Mouse (Mus musculus): ENCODE data around the gene Fndc3b.
"Not testable (repeated sequence)": the region's sequence is repeated elsewhere in the genome, so short reads cannot be mapped to it uniquely, and the experiment has no call there.

Fndc3b gene

DNA sequence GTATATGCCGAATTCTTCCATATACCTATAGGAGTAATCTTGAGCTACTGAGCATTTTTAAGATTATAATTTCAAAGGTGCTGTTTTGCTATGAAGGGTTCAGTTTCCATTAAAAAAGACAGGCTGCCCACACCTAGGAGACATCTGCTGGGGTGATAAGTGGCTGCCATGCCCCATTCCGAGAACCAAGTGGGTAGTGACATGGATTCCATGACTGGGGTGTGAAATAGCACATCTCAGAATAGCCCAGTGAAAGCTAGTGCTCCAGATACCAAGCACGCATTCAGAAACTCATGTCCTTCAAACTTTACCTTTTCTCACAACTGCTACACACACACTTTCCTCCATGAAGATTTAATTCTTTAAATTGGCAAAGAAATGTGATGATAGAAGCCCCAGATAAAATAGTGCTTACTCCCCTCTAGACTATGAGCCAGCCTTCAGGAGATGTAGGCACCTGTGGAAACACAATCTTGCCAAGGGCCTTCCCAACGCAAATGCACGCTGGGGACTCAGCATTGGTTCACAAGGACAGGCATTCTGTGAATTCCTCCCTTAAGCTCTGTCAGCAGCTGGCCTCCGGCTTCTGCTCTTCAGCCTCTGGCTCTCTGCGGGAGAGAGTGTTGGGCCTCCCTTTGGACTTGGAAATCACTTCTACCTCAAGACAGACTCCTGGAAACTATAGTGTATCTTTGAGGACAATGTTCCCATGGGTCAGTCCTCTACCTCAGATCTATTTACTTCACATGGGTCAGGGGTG, 207.6 kb downstream of the Fndc3b start:
- DNase-seq (ENCODE audit: low spot score in 2 of 2) = no peak

DNA sequence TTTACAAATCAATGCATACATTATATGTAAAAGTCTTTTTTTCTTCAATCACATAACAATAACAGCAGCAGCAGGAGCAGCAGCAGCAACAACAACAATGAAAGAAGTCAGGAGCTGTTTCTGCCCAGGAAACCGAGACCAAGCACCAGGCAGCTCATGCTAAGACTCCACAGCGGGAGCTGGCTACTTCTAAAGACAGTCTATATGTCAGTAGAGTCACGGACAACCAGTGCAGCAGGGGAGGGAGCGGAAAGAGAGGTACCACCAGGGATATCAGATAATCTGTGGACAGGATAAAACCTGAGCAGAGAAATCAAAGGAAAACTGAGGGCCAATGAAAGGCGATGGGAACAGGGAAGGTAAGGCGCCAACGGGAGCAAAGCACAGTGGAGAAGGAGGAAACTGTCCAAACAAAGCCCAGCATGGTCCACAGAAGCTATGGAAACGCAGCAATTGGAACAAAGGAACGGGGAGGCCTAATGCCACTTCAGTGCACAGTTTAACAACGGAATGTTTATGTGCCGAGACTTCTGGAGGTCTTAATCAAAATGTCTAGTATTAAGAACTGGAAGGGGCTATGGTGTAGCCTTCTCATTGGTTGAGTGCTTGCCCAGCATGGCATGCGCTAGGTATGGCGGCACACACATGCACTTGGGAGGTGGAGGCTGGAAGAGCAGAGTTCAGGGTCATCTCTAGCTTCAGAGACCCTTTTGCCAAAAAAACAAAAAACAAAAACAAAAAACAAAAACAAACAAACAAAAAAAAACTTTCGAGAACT, 215.6 kb downstream of the Fndc3b start:
- no peak for DNase-seq (ENCODE audit: low spot score in 2 of 2)

DNA sequence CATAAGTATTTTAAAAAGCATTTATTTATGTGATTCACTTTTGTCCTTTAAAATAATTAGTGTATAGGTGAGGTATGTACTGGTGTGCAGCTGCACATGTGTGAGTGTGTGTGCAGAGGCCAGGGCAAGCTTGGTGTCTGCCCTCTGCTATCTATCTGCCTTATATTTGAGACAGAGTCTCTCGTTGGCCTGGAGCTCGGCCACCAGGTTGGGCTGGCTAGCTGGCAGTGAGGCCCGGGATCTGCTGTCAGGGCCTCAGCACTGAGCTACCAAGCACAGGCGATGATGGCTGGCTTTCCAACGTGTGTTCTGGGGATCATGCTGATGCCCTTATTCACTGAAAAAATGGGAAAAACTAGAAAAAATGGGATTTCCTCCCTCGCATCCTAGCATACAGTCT, 216.4 kb downstream of the Fndc3b start:
- no peak for DNase-seq (ENCODE audit: low spot score in 2 of 2)

DNA sequence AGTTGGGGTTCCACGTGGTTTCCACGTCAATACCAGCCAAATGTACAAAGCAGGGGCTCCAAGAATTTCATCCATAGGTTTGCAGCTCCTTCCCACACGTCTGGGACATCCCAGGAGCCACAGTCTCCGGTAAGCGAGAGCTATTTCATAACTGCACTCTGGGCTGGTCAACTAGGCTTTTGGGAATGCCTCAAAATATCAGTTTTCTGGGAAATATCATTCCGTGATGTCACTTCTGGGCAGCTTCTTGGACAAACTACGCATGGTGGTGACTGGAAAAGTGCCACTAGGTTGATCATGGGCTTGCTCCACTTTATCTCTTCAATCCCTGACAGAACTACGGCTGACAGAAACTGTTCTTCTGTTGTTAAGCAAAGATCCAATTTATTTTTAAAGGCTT, 217.0 kb downstream of the Fndc3b start:
- DNase-seq (ENCODE audit: low spot score in 2 of 2) = no peak

DNA sequence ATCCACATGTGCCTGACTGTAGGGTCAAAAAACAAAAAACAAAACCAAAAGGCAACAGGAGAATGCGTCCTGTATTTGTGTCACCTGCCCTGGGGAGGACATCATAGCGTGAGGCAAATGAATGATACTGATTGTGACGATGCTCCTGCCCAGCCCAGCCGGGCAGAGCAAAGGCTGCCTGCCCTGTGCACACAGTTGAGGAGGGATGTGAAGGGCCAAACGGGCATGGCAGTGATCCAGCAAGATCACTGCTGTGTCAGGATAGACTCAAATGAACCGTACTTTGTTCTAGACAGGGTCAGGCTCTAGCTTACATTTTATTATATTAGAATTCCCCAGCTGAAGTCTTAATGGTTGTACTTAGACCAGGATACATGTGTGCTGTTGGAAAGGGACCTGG, 219.3 kb downstream of the Fndc3b start:
- DNase-seq (ENCODE audit: low spot score in 2 of 2) = no peak

DNA sequence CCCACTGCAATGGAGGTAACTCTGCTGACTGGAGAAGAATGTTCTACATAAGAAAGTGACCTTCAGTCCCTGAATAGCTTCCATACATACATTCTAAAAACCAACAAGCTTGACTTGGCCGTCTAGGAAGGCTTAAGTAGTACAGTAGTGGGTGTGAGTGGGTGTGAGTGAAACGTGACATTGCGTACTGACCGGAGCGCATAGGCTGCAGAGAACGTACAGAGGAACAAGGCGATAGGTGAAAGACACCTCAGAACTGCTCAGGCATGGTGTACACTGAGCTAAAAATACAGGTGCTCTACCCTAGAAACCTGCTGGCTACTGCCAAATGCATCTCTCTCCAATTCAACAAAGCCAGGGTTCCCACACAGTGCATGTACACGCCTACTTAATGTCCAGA, 219.7 kb downstream of the Fndc3b start:
- no peak for DNase-seq (ENCODE audit: low spot score in 2 of 2)

DNA sequence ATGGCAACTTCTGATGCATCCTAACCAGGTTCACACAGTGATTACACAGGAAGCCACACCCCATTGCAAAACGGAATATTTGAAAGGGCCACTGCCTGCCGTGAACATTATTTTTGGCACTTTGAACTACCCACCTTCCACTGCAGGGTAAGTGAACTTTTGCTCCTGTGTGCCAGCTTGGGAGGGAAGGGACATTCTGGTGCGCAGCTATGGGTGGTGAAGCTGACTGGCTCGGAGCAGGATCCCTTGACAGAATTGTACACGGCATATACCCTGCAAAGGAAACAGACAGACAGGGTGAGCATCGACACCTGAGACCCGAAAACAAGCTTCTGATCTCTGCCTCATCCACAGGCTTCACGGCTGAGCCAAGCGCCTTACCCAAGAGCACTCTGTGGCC, 220.2 kb downstream of the Fndc3b start:
- DNase-seq (ENCODE audit: low spot score in 2 of 2) = no peak

DNA sequence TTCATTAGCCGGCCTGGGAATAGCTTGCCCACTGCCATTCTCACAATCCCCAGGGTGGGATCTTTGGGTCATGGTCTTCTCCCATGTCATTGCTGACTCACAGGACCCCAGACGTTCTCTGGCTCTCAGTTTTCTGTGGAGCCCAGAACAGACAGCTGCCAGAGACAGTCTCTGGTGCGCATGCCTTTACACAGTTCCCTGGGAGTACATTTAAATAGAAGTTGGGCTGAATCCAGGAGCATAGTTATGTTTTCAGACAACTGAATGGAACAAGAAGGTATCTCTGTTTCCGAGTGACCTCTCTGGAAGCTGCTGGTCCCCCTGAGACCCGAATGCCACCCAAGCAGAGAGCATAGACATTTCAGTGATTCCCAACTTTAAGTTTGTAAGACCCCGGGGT, 221.6 kb downstream of the Fndc3b start:
- no peak for DNase-seq (ENCODE audit: low spot score in 2 of 2)

DNA sequence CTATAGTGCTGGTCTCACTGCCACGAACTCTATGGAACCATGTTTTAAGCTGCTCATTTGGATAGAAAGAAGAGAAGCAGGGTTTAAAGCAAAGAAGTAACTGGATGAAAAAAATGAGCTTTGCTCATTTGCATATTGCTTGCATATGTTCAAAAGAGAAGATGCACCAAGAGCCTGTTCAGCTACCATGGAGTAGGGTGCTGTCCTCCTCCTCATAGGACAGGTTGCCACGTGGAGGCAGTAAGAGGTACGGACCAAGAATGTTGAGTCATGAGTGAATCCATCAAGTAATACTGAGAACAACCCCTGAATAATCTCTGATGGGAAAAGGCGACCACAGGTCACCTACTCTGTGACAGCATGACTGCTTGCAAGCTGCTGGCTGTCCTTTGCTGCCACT, 226.0 kb downstream of the Fndc3b start:
- no peak for DNase-seq (ENCODE audit: low spot score in 2 of 2)

DNA sequence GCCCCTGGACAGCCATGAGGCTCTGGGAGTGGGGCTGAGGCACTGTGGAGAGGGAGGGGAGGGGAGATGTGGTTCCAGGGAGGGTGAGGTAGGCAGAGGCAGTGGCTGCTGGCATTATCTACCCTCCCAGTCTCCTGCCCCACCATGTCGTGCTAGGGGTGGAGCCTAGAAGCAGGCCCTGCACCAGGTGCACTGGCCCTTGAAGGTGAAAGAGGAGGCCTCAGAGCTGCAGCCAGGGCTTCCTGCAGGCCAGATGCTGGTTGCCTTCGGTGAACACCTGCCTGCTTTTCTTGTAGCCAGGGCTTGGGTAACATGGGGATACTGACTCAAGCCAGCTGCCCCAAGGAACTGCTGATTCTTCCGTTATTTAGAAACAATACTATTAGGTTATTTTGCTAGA, 226.4 kb downstream of the Fndc3b start:
- no peak for DNase-seq (ENCODE audit: low spot score in 2 of 2)

DNA sequence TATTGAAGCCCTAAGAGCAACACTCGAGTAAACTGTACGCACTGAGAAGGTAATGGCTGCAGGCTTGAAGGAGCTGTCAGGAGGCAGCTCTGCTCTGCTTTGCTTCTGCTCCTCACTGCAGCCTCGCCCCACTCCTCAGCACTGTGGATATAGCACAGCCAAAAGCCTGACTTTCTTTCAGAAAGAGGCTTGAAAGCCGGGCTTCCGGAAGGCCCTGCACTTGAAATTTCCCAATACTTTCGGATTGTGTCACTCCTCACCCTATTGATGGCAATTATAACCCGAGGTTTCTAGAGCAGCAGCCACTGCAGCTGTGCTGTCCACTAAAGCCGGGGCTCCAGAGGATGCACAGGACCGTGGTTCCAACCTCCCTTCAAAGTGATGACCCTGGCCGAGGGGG, 227.3 kb downstream of the Fndc3b start:
- no peak for DNase-seq (ENCODE audit: low spot score in 2 of 2)

DNA sequence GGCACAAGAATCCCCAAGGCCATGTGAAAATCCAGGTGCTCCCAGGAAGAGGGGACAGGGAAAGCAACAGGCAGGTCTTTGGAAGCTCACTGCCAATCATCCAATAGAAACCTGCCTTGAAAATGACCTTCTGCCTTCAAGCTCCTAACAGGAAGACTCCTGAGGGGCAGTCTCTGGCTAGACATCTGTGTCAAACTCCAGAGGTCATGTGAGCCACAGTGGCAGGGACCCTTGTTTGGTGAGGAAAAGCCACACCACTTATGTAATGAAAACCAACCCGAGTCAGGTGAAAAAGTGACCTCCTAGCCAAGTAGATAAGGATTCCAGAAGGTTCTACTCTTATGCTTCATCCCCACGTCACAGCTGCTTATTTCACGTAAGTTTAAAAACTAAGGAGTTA, 227.8 kb downstream of the Fndc3b start:
- no peak for DNase-seq (ENCODE audit: low spot score in 2 of 2)

DNA sequence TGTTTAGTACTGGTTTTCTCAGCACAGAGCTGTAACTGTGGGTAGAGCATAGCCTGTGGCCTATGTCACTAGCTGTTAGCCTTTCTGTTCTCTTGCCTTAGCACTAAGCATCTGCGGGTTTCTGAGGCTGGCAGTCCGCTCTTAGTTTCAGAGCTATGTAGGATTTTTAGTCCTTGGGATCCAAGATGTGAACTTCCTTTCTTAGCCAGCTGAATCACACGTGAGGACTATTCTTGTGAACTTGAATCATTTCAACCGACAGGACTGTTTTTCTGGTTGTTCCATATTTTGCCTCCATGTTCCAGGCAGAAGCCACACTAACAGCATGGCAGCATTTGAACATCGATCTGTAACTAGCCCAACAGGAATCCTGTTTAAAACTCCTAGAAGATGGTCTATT, 229.4 kb downstream of the Fndc3b start:
- DNase-seq (ENCODE audit: low spot score in 2 of 2) = no peak

DNA sequence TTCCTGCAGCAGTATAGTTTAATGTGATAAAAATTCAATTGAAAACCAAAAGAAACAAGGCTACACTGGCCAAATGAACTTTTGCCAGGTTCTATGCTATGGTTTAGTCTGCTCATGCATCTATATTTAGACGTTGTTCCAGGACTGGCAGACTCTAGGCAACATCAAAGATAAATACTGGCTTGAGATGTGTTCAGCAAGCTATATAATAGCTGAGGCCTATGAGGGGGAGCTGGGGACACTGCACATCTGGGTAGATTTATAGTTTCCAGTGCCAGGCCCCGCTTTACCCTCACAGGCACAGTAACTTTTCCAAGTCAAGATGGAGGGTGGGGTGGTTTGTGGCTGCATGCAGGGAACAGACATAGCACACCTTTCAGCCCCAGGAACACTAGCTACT, 231.7 kb downstream of the Fndc3b start:
- DNase-seq (ENCODE audit: low spot score in 2 of 2) = no peak

DNA sequence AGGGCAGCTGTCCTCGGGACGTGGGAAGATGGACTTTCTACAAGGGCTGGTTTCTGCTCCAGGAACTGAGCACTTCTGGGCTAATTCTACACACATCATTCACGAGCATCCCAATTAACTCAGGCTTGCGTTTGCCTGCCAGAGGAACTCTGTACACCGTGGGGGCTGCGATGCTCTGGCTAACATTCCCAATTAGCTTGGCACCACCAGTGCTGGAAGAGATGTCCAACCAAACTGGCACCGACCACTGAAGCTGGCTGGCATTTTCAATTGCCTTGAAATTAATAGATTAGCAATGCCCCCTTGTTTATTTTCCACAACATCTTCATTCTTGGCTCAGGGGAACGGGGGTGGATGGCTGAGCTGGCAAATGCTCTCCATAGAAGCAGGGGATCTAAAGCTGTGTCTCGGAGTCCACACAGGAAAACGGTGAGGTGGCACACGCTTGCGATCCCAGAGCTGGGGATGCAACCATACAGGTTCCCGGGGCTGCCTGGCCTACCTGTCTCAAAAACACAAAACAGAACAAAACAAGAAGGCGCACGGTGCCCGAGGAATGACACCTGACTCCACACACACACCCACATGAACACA, 232.4 kb downstream of the Fndc3b start:
- no peak for DNase-seq (ENCODE audit: low spot score in 2 of 2)

DNA sequence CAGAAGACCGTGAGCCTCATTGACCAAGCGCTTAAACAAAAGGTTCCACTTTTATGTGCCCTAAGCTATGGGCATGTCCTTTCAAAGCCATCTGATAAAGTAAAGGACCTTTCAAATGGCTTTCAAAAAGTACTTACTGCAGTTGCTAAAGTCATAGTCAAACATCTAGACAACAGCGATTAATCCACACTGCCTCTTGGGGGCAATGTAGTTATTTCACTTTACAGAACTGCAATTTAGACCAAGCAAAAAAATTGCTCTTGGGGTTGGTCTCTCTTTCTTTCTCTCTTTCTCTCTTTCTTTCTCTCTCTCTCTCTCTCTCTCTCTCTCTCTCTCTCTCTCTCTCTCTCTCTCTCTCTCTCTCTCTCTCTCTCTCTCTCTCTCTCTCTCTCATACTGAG, 233.4 kb downstream of the Fndc3b start:
- DNase-seq (ENCODE audit: low spot score in 2 of 2) = not testable (repeated sequence)

DNA sequence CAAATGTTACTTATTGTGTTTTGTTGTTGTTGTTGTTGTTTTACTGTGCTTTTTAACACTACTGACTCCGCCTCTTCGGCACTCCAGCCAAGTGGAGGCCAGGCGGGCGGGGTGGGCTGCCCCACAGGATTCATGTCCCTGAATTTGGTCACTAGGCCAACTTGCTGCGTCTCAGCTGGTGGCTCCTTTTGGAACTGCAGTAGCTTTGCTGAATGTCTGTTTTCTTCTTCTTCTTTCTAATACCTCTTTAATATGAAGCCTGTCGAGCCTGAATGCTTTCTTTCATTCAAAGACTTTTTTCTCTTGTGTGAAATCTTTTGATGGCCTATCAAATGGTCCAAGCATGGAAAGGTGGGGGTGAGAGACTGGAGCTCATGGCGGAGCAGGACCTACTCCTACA, 235.2 kb downstream of the Fndc3b start:
- DNase-seq (ENCODE audit: low spot score in 2 of 2) = no peak

DNA sequence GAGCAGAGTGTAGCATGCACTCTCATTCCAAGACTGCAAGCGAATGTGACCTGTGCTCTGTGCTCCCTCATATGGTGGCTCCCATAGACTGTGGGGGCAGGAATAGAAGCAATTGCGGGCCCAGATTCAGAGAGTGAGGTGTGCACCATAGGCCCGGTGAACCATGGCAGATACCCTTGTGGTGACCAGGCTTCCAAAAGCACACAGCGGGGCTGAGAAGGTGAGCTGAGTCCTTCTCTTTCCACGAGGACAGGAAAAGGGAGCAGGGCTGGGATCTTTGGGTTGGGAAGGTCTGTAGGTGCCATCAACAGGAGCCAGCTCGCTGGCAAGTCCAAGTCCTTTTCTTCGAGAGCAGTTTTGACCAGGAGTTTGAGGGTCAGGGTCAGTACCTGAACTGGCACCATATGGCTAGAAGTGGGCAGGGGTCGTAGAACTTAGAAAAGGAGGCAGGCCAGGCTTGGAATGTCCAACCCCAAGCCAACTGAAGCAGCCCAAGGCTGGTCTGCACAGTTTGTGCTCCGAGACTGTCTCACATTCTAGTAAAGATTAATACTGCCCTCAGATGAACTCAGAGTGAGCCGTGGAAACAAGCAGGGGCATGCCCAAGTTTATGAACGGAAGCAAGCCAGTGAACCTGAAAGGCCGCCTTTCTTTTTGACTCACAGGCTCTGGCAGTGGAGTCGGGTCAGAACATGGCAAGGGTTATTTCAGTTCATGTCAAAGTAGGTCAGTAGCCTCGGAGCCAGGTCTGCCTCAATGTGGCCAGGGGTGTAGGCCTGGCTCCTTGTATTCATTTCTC, 237.1 kb downstream of the Fndc3b start:
- no peak for DNase-seq (ENCODE audit: low spot score in 2 of 2)

DNA sequence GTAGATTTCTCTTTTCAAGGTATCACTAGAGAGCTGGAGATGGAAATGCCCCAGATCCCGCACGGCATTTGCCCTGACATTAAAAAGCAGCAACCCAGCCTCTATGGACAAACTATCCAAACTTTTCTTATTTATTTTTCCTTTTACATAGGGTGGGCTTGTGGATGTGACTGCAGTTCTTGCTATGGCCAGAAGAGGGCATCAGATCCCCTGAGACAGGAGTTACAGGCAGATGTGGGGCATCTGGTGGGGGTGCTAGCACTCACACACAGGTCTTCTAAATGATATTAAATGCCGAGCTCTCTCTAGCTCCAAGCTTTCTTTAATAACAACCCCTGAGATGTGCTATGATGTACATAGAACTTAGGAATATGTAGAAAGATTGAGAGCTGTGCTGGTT, 238.3 kb downstream of the Fndc3b start:
- DNase-seq (ENCODE audit: low spot score in 2 of 2) = no peak

DNA sequence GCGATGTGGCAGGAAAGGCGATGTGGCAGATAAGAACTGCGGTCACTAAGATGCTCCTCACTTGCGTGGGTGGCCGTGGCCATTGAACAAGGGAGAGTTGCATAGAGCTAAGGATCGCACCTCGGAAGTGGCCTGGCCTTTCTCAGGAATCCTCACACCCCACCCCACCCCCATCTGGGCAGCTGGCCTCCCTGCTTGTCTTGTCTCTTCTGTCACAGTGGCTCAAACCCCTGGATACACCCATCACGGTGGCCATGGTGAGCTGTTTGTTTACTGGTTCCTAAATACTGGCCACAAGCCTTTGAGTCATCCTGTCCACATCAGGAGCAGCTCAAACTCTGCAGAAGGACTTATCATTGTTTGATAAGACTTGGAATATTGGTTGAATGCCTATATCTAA, 240.3 kb downstream of the Fndc3b start:
- no peak for DNase-seq (ENCODE audit: low spot score in 2 of 2)

DNA sequence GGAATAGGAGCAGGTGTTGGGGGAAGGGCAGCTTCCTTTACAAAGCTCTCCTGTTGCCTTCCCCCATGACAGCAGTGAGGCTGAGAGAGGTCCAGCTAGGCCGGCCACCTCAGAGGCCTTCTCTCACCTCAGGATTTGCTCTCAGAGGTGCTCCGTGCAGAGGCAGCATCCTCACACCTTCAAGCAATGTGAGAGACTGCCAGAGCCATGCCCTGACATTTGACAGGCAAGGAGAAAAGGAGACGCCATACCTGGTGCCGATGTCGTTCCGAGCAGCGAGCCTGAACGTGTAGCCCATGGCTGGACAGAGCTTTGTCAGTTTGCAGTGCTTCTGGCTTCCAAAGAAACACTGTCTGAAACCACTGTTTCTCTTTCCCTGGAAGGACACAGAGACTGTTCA, 241.1 kb downstream of the Fndc3b start:
- DNase-seq (ENCODE audit: low spot score in 2 of 2) = no peak

DNA sequence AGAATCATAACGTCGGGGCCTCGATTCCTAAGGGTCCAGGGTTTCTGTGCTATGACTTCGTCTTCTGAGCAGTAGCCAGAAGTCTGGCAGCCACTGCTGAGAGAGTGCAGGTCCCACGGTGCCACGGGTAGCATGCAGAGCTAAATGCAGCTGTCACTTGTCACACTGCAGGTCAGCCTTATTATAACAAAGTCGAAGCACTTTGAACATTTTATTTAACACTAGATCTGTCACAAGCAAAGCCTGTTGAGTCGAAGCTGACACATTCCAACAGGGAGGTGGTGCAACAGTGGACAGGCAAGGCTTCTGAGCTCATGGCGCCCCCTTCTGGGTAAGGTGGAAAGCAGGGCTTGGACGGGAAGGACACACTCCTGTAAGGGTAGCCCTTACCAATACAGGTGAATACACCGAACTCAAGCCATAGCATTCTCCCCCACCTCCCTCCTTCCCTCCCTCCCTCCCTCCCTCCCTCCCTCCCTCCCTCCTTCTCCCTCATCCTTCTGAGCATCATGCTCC, 243.5 kb downstream of the Fndc3b start:
- no peak for DNase-seq (ENCODE audit: low spot score in 2 of 2)
